Comparison of ENCODE assay signal across 10 mouse cellular contexts in the genomic region with DNA sequence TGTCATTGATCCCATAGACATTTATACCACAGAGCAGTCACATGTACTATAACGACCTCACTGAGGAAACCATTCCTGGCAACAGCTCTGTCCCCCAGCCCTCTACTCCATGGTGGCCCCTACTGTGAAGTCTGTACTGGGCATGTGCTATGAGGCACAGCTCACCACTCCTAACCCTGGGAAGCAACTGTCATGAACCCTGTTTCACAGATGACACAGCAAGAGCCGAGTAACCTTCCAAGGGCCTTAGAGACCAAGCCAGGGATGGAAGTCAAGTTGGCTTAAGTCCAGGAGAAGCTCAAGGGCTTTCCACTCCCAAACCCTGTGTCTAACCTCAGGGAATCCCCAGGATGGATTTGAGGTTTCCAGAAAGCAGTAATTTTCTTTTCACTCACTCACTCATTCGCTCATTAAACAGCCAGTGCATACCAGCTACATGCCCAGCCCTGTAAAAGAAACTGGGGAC.
DNase-seq lines count a peak whose midpoint lies in the region; ATAC-seq and TF ChIP-seq lines count a peak whose summit lies in the region.
"Had no signal": no experiment of that assay in that cellular context is flagged by ENCODE, and none has a peak within 500 bp of the region (broad histone marks: within the 10 kb centered on the region; RNA-seq: fewer than 3 reads in every experiment).

No protein-coding gene starts in this region.

- TF ChIP-seq CTCF in left cerebral cortex, adult 2 months (IDR thresholded peaks at IDR 0.05), result no peak

- H3K4me1 ChIP-seq in embryonic facial prominence, embryonic 13.5 days, result peaks cover 17% of the 10 kb centered on the region
- H3K4me1 ChIP-seq in embryonic facial prominence, embryonic 10.5 days, result peaks cover 15% of the 10 kb centered on the region
- peaks cover 20% of the 10 kb centered on the region; the same call in 1 of the 2 replicates for H3K4me1 ChIP-seq in embryonic facial prominence, embryonic 15.5 days
- peaks cover 18% of the 10 kb centered on the region for H3K4me1 ChIP-seq in midbrain, embryonic 13.5 days (replicated peaks)

- no peaks in the 10 kb centered on the region for H3K9me3 ChIP-seq in embryonic facial prominence, embryonic 13.5 days
- no peaks in the 10 kb centered on the region for H3K9me3 ChIP-seq in embryonic facial prominence, embryonic 10.5 days
- H3K9me3 ChIP-seq in embryonic facial prominence, embryonic 15.5 days (replicated peaks), result no peaks in the 10 kb centered on the region
- no peaks in the 10 kb centered on the region for H3K9me3 ChIP-seq in midbrain, embryonic 13.5 days
- H3K9me3 ChIP-seq: heart, embryonic 10.5 days had no signal

- no peak overlapping the region for H3K4me3 ChIP-seq in embryonic facial prominence, embryonic 13.5 days
- no peak overlapping the region for H3K4me3 ChIP-seq in embryonic facial prominence, embryonic 10.5 days
- no peak overlapping the region for H3K4me3 ChIP-seq in left cerebral cortex, adult 2 months
- H3K4me3 ChIP-seq in embryonic facial prominence, embryonic 15.5 days (replicated peaks), result no peak overlapping the region
- H3K4me3 ChIP-seq in midbrain, embryonic 13.5 days (replicated peaks), result no peak overlapping the region
- H3K4me3 ChIP-seq: heart, embryonic 10.5 days had no signal

- intact Hi-C loops in left cerebral cortex, adult 2 months (cut with DNase I), result no loop called here
- intact Hi-C loops in heart, postnatal 36 days (cut with DNase I), result no loop called here

- 0 out of 2 replicates have a peak overlapping the region, but pooled peaks have one; percentile 40 for H3K27ac ChIP-seq in embryonic facial prominence, embryonic 13.5 days
- no peak overlapping the region; the same call in 1 of the 2 replicates for H3K27ac ChIP-seq in embryonic facial prominence, embryonic 10.5 days (replicated peaks)
- peak overlapping the region; percentile 33; the same call in 1 of the 2 replicates for H3K27ac ChIP-seq in left cerebral cortex, adult 2 months
- H3K27ac ChIP-seq in embryonic facial prominence, embryonic 15.5 days (replicated peaks), result no peak overlapping the region
- 0 out of 2 replicates have a peak overlapping the region, but pooled peaks have one; percentile 25 for H3K27ac ChIP-seq in midbrain, embryonic 13.5 days
- H3K27ac ChIP-seq: heart, embryonic 10.5 days had no signal

- no peaks in the 10 kb centered on the region for H3K27me3 ChIP-seq in embryonic facial prominence, embryonic 13.5 days
- no peaks in the 10 kb centered on the region for H3K27me3 ChIP-seq in embryonic facial prominence, embryonic 10.5 days (replicated peaks; ENCODE audit: low read depth, poor library complexity, severe bottlenecking)
- H3K27me3 ChIP-seq in embryonic facial prominence, embryonic 15.5 days, result no peaks in the 10 kb centered on the region
- no peaks in the 10 kb centered on the region for H3K27me3 ChIP-seq in midbrain, embryonic 13.5 days

- H3K36me3 ChIP-seq in embryonic facial prominence, embryonic 13.5 days, result no peaks in the 10 kb centered on the region
- no peaks in the 10 kb centered on the region for H3K36me3 ChIP-seq in embryonic facial prominence, embryonic 10.5 days (replicated peaks)
- no peaks in the 10 kb centered on the region for H3K36me3 ChIP-seq in embryonic facial prominence, embryonic 15.5 days
- H3K36me3 ChIP-seq in midbrain, embryonic 13.5 days, result no peaks in the 10 kb centered on the region
- H3K36me3 ChIP-seq: heart, embryonic 10.5 days had no signal

- peak; percentile 37; the same call in 1 of the 2 replicates for ATAC-seq in embryonic facial prominence, embryonic 13.5 days (ENCODE audit: insufficient number of reproducible peaks, insufficient read depth, low FRiP score, low TSS enrichment, low read depth)
- ATAC-seq in embryonic facial prominence, embryonic 15.5 days (ENCODE audit: insufficient number of reproducible peaks, low FRiP score, low TSS enrichment, low read depth), result peak; percentile 73
- ATAC-seq in midbrain, embryonic 13.5 days, result peak; percentile 45; the same call in 1 of the 2 replicates
- no peak for ATAC-seq in erythroid progenitor cell, adult 5-6 weeks (replicated peaks; ENCODE audit: low FRiP score, poor library complexity, severe bottlenecking)

- no peak for DNase-seq in embryonic facial prominence, embryonic 10.5 days (ENCODE audit: low spot score)
- DNase-seq in left cerebral cortex, adult 2 months (ENCODE audit: extremely low spot score in 1 of 2, low spot score in 2 of 2), result peak in 1 of 2 experiments; percentile 15
- DNase-seq in left cerebral cortex, adult 9 months (ENCODE audit: low spot score in 2 of 2), result no peak
- no peak for DNase-seq in heart, postnatal 36 days
- DNase-seq: thymus, adult 2 months had no signal

- H3K4me2 ChIP-seq in embryonic facial prominence, embryonic 13.5 days, result no peak overlapping the region
- H3K4me2 ChIP-seq in embryonic facial prominence, embryonic 15.5 days (replicated peaks), result no peak overlapping the region
- H3K4me2 ChIP-seq in midbrain, embryonic 13.5 days (replicated peaks), result no peak overlapping the region

- no peak overlapping the region for H3K9ac ChIP-seq in embryonic facial prominence, embryonic 13.5 days
- H3K9ac ChIP-seq in embryonic facial prominence, embryonic 15.5 days, result no peak overlapping the region
- H3K9ac ChIP-seq in midbrain, embryonic 13.5 days (replicated peaks), result no peak overlapping the region

- 51% methylated on average over 3 of the region's 3 CpGs for WGBS in embryonic facial prominence, embryonic 13.5 days
- 76% methylated on average over 3 of the region's 3 CpGs for WGBS in embryonic facial prominence, embryonic 10.5 days
- 58% methylated on average over 3 of the region's 3 CpGs for WGBS in embryonic facial prominence, embryonic 15.5 days
- WGBS in midbrain, embryonic 13.5 days, result 67% methylated on average over 3 of the region's 3 CpGs

Comparison
In these comparisons a context has a peak if more than half of its experiments do, and no peak if none do; other contexts are left out.
1. H3K27ac ChIP-seq: peak in embryonic facial prominence, embryonic 13.5 days (single experiment), left cerebral cortex, adult 2 months (single experiment) and midbrain, embryonic 13.5 days (single experiment); none in embryonic facial prominence, embryonic 10.5 days (single experiment) and embryonic facial prominence, embryonic 15.5 days (single experiment).